Mouse (Mus musculus) embryonic facial prominence, embryonic 13.5 days (tissue): ENCODE results near the gene 4930539E08Rik. TPM values are rescaled to one million over a fixed set of nuclear protein-coding genes. Genes with fewer than 3 reads are reported as not detected.

Source experiments
- ATAC-seq: fragments of 200-750 bp; cut with Nextera tagmentation; 2 replicates; pipeline ENCODE4 v1.8.0; 2017; ENCODE audit warnings: low read depth; ENCODE audit not compliant: insufficient number of reproducible peaks, insufficient read depth, low FRiP score, low TSS enrichment
- H3K27ac ChIP-seq: fragments of 300-500 bp; sonication (generic); 2 replicates; pipeline ENCODE4 v1.5.1; 2015; ENCODE audit warnings: moderate library complexity, mild to moderate bottlenecking, inconsistent platforms
- H3K27me3 ChIP-seq: fragments of 300-500 bp; sonication (generic); 2 replicates; pipeline ENCODE4 v1.6.1; 2015; ENCODE audit warnings: mild to moderate bottlenecking, inconsistent platforms
- H3K36me3 ChIP-seq: fragments of 300-500 bp; sonication (generic); 2 replicates; pipeline ENCODE4 v1.6.1; 2015; ENCODE audit warnings: mild to moderate bottlenecking, inconsistent platforms
- H3K4me1 ChIP-seq: fragments of 300-500 bp; sonication (generic); 2 replicates; pipeline ENCODE4 v1.6.1; 2015; ENCODE audit warnings: inconsistent platforms
- H3K4me2 ChIP-seq: fragments of 300-500 bp; sonication (generic); 2 replicates; pipeline ENCODE4 v1.6.1; 2015; ENCODE audit warnings: moderate library complexity, mild to moderate bottlenecking, inconsistent platforms
- H3K4me3 ChIP-seq: fragments of 300-500 bp; sonication (generic); 2 replicates; pipeline ENCODE4 v1.5.1; 2015; ENCODE audit warnings: mild to moderate bottlenecking, inconsistent platforms
- H3K9ac ChIP-seq: fragments of 300-500 bp; sonication (generic); 2 replicates; pipeline ENCODE4 v1.6.1; 2015; ENCODE audit warnings: mild to moderate bottlenecking, inconsistent platforms
- H3K9me3 ChIP-seq: fragments of 300-500 bp; sonication (generic); 2 replicates; pipeline ENCODE4 v1.6.1; 2016; ENCODE audit warnings: inconsistent platforms
- WGBS: fragments of 180-500 bp; shearing (Covaris S2); methylation state at CpG from one replicate; pipeline ENCODE4 v1.1.7; 2015; ENCODE audit warnings: mixed read lengths; 5-methylcytosine and 5-hydroxymethylcytosine counted together
- polyA plus RNA-seq: library from polyadenylated mRNA; unstranded; fragments of >200 nt; fragmentation: Nextera tagmentation; extraction: Ambion mirVana; gene quantifications from 2 replicates; pipeline ENCODE4 v1.2.1, GENCODE M21; 2015

The 4930539E08Rik gene
- polyA plus RNA-seq, 1 experiment from 2014 or later, result 0.41 TPM

DNA sequence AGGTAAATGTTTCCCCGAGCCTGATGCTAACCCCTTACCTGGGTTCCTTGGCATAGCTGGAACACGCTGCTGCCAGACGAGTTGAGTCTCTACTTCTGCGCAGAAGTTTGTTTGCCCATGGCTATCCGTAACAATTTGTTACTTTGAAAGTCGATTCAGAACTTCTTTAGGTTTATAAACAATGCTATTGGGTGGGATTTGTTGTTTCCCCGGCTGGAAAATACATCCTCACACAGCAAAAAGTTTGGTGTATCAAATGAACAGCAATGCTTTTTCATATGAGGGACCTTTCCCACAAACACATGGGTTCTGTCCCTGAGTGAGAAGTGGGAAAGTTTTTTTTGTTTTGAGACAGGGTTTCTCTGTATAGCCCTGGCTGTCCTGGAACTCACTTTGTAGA is 28.6 kb upstream of the 4930539E08Rik start, which contains the start of gene Pxt1:
Gene Pxt1 (minus strand): TSS at position 101 of the 400 bp plus-strand sequence.
- Histone ChIP-seq H3K4me2 (no peak within 1 kb of the TSS), H3K36me3 (no peaks in the 10 kb centered on the region), H3K4me1 (no peaks in the 10 kb centered on the region), H3K27me3 (no peaks in the 10 kb centered on the region), H3K4me3 (no peak within 1 kb of the TSS), H3K27ac (no peak within 1 kb of the TSS), H3K9ac (no peak within 1 kb of the TSS), H3K9me3 (0 out of 2 replicates have a peak, but pooled peaks cover 8% of the 10 kb centered on the region)
- 86% methylated on average over 7 of the region's 7 CpGs for WGBS
- ATAC-seq, result no peak

DNA sequence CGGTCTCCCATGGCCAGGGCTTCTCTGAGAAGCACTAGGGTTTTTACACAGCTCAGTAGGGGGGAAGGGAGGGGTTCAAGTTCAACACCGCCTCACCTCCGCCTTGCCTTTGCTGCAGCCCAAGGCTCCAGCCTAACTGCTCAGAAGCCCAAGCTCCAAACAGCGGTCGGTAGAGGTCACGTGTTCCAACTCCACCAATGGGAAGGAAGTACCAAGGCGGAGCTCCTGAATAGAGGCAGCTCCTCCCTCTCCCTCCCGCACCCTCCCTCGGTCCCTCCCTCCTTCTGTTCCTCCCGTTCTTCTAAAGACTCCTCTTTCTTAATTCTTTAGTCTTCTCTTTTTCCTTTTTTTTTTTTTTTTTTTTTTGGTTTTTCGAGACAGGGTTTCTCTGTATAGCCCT is 27.0 kb upstream of the 4930539E08Rik start:
- H3K36me3 ChIP-seq, result no peaks in the 10 kb centered on the region
- H3K4me2 ChIP-seq, result no peak overlapping the region
- H3K4me3 ChIP-seq, result no peak overlapping the region
- WGBS, result 77% methylated on average over 10 of the region's 11 CpGs
- ATAC-seq, result no peak
- H3K27me3 ChIP-seq, result no peaks in the 10 kb centered on the region
- H3K4me1 ChIP-seq, result no peaks in the 10 kb centered on the region
- H3K9me3 ChIP-seq, result 0 out of 2 replicates have a peak, but pooled peaks cover 4% of the 10 kb centered on the region
- H3K27ac ChIP-seq, result no peak overlapping the region
- H3K9ac ChIP-seq, result no peak overlapping the region

DNA sequence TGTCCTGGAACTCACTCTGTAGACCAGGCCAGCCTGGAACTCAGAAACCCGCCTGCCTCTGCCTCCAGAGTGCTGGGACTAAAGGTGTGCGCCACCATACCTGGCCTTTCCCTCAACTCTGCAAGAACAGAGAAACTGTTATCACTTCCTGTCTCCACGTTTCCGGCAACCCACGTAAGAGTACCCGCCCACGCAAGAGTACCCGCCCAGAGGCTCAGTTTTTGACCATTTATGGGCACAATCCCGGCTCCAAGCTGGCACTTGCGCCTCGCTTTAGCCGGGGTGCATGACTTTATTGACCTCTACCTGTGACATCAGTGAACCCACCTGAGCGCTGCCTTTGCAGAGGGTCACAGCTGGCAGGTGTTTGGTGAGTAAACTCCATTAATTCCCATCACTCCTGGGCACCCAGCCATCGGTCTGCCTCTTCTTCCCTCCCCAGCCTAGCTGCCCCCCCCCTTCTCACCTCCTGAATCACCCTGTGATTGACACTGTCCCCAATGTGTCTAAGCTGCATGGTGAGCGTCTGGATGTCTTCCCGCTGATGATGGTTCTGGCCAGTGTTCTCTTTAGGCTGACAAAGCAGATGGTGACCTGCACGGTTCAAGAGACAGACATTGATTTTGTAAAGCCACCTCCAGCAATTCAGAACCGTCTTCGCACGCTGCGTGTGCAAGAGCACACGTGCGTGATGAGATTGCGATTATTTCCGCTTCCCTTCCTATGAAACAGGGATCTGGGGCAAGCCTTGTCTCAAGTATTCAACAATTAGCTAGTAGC is 25.8 kb upstream of the 4930539E08Rik start:
- H3K27me3 ChIP-seq, result no peaks in the 10 kb centered on the region
- 93% methylated on average over 25 of the region's 25 CpGs for WGBS

DNA sequence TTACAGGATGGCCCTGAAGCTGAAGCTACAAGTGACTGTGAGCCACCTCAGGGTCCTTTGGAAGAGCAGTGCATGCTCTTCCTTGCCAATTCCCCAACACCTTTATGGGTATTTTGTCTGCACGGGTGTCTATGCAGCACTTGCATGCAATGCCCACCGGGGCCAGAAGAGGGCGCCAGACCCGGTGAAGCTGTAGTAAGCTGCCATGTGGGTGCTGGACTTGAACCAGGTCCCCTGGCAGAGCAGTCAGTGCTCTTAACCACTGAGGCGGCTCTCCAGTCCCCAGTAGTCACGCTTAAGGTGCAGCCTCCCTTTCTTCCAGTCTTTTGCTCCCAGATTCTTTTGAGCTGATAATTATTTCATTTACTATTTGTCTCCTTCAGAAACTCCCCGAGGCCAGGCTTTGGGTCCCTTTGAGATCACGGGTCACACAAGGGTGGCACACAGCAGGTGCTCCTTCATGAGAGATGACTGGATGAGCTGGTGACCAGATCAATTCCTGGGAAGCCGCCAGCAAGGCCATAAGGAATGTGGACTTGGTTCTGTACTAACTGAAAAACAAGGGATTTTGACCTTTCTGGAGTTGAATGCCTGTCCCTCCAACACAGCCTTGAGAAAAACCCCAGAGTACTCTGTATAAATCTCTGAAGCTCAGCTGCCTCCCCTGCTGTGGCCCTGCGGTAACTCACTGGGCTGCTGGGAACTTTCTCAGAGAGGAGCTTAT is 21.7 kb upstream of the 4930539E08Rik start:
- Histone ChIP-seq H3K9ac (no peak overlapping the region), H3K9me3 (0 out of 2 replicates have a peak, but pooled peaks cover 1% of the 10 kb centered on the region), H3K4me2 (no peak overlapping the region), H3K27me3 (no peaks in the 10 kb centered on the region), H3K4me1 (no peaks in the 10 kb centered on the region), H3K27ac (no peak overlapping the region), H3K36me3 (no peaks in the 10 kb centered on the region), H3K4me3 (no peak overlapping the region)
- 79% methylated on average over 10 of the region's 10 CpGs for WGBS
- no peak for ATAC-seq

More for the DNA sequence above, 25.8 kb upstream of the 4930539E08Rik start:
- H3K9me3 ChIP-seq, result 0 out of 2 replicates have a peak, but pooled peaks cover 4% of the 10 kb centered on the region
- ATAC-seq, result no peak
- H3K36me3 ChIP-seq, result no peaks in the 10 kb centered on the region
- no peak overlapping the region for H3K4me3 ChIP-seq
- no peaks in the 10 kb centered on the region for H3K4me1 ChIP-seq
- H3K27ac ChIP-seq, result no peak overlapping the region
- H3K9ac ChIP-seq, result no peak overlapping the region
- H3K4me2 ChIP-seq, result no peak overlapping the region

DNA sequence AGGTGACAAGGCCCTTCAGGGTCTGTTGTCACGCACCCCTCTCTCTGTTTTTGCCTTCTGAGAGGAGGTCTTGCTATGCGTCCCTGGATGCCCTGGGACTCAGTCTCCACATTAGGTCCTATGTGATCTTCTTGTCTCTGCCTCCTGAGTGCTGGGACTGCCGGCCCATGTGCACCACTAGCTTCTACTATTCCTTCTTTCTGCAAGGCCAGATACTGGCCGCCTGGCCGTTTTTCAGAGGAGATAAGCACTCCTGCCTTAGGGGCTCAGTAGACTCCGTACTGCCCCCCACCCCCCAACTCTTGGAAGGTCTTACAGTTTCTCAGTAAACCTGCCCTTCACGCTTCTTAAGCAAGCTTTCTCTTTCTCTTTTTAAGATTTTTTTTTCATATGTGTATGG is 21.0 kb upstream of the 4930539E08Rik start:
- Histone ChIP-seq H3K9me3 (no peaks in the 10 kb centered on the region), H3K27ac (no peak overlapping the region), H3K9ac (no peak overlapping the region), H3K27me3 (no peaks in the 10 kb centered on the region), H3K36me3 (no peaks in the 10 kb centered on the region), H3K4me3 (no peak overlapping the region), H3K4me1 (no peaks in the 10 kb centered on the region), H3K4me2 (no peak overlapping the region)
- no peak for ATAC-seq
- WGBS, result 90% methylated on average over 7 of the region's 7 CpGs

DNA sequence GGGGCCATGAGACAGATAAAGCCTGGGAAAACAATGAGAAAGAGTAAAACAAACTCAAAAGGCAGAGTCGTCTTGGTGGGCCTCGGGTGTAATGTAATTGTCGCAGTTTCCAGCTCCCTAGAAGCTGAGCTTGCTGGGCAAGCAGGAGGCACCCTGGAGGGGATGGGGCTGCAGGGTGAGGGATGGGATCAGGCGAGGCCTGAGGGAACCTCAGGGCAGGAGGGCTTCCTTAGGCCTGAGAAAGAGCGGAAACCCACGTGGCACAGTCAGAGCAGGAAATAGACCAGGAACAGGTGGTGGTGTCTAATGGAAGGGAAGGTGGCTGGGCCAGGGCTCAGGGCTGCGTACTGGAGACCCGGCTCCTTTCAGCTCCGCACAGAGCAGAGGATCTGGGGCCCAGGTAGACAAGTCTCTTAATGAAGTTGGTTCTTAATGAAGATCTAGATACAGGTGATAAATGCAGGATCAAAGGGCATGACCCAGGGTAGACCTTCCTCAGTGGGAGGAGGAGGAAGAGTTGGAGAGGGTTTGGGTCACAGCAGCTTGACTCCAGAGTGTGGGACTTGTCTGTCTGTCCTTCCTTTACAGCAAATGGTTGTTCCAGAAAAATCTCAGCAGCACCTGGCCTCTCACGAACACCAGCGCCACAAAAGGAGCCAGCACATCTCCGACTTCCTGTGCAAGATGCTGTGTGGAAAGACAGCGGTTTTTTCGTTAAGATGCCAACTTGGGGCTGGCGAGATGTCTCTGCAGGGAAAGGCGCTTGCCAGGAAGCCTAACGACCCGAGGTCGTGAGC is 19.2 kb upstream of the 4930539E08Rik start:
- H3K9ac ChIP-seq, result no peak overlapping the region
- H3K9me3 ChIP-seq, result no peaks in the 10 kb centered on the region
- H3K27ac ChIP-seq, result no peak overlapping the region
- ATAC-seq, result no peak
- no peak overlapping the region for H3K4me2 ChIP-seq
- no peak overlapping the region for H3K4me3 ChIP-seq
- WGBS, result 72% methylated on average over 19 of the region's 19 CpGs
- H3K27me3 ChIP-seq, result no peaks in the 10 kb centered on the region
- H3K4me1 ChIP-seq, result peaks cover 10% of the 10 kb centered on the region
- H3K36me3 ChIP-seq, result no peaks in the 10 kb centered on the region

DNA sequence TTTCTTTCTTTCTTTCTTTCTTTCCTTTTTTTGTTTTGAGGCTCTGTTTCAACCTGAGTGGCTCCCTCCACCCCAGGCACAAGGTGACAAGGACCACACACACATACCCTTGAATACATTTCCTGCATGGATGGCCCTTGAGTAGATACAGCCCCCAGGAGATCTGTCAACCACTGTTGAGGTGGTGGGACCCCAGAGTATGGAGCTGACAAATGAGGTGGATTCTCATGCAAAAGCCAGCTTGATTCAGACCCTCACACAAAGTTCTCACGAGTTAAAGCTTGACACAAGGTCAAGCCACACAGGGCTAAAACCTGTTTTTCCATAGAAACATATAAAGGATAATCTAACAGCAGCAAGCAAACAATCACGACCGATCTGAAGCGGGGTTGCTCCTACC is 17.1 kb upstream of the 4930539E08Rik start:
- Histone ChIP-seq H3K9me3 (no peaks in the 10 kb centered on the region), H3K36me3 (no peaks in the 10 kb centered on the region), H3K4me2 (no peak overlapping the region), H3K9ac (no peak overlapping the region), H3K27ac (no peak overlapping the region), H3K4me1 (peaks cover 10% of the 10 kb centered on the region), H3K4me3 (no peak overlapping the region), H3K27me3 (no peaks in the 10 kb centered on the region)
- ATAC-seq, result no peak
- WGBS, result 91% methylated on average over 4 of the region's 4 CpGs

DNA sequence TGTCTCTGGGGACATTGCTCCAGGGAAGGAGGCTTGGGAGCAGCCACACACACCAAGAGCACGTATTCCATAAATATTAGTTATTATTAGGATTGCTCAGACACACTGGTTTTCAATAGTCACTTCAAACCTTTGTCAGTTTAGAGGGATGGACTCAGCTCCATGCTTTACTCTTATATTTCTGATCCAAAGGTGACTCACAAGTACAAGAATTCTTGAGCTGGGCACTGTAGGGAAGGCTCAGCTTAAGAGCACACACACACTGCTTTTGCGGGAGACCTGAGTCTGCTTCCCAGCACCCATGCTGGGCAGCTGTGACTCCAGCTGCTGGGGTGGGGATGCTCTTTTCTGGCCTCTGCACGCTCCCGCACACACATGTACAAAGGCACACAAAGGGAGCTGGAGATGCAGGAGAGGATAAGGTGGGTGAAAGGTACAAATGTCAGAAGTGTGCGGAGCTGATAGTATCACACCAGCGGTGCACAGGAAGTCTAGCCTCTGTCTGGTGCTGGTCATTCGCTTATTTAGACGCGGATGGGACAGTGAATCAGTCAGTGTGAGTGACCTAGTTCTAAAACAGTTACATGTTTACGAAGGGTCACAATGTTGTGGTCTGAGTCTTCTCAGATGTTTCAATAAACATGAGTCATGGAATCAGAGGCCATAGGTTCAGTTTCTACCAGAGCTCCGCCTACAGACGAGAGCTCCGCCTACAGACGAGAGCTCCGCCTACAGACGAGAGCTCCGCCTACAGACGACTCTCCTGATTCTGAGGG is 16.5 kb upstream of the 4930539E08Rik start:
- H3K9me3 ChIP-seq, result no peaks in the 10 kb centered on the region
- H3K27ac ChIP-seq, result peak overlapping the region; percentile 88; the same call in 1 of the 2 replicates
- H3K4me1 ChIP-seq, result peaks cover 10% of the 10 kb centered on the region
- H3K27me3 ChIP-seq, result no peaks in the 10 kb centered on the region
- H3K9ac ChIP-seq, result no peak overlapping the region
- no peak for ATAC-seq
- H3K4me3 ChIP-seq, result no peak overlapping the region
- 92% methylated on average over 18 of the region's 18 CpGs for WGBS
- no peaks in the 10 kb centered on the region for H3K36me3 ChIP-seq
- no peak overlapping the region for H3K4me2 ChIP-seq

DNA sequence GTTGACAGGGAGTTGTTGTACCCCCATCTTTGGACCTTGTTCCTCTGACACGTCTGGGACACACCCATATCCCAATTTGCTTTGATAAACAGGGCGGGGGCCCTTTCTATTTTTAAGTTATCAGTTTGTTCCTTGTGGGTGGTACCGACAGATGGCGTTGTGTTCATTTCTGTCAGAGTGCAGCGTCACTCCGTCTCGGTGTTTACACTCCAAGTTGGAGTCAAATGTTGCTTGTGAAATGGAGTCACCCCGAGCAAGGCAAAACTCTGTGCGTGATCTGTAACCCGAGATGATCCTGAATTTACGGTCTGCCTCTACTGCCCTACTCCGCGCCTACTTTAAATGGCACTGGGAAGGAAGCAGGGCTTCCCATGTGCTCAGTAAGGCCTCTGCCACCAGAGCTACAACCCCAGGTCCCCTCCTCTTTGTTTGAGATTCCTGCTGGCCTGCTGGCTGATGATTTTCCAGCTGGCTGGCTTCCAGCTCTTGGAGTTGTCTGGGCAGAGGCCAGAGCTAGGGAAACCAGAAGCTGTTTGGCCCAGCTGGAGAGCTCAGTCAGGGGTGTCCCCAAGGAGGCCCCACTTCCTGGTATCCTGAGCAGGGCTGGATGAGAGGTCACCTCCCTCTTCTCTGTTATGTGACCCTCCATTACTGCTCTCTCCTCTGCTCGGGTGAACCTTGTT is 15.4 kb upstream of the 4930539E08Rik start:
- Histone ChIP-seq H3K9me3 (no peaks in the 10 kb centered on the region), H3K27ac (peak overlapping the region; percentile 88), H3K36me3 (no peaks in the 10 kb centered on the region), H3K9ac (peak overlapping the region; percentile 51; the same call in 1 of the 2 replicates), H3K4me3 (no peak overlapping the region), H3K27me3 (no peaks in the 10 kb centered on the region), H3K4me2 (peak overlapping the region; percentile 30), H3K4me1 (peaks cover 14% of the 10 kb centered on the region)
- 19% methylated on average over 14 of the region's 14 CpGs for WGBS
- peak; percentile 87 for ATAC-seq

DNA sequence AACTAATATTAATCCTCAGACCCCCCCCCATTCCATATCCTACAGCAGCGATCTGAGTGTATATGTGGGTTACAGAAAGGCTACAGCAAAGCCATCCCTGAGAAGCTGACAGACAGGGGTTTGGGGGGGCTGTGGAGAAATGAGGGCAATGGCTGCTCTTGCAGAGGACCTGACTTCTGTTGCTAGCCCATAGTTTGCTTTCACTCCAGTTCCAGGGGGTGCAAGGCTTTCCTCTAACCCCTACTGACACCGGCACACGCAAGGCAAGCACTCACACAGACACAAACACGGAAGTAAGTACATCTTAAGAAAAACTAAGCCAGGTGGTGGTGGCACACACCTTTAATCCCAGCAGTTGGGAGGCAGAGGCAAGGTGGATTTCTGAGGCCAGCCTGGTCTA is 14.2 kb upstream of the 4930539E08Rik start:
- Histone ChIP-seq H3K36me3 (no peaks in the 10 kb centered on the region), H3K27me3 (no peaks in the 10 kb centered on the region), H3K9ac (no peak overlapping the region), H3K27ac (no peak overlapping the region), H3K4me2 (no peak overlapping the region), H3K9me3 (no peaks in the 10 kb centered on the region), H3K4me3 (no peak overlapping the region), H3K4me1 (peaks cover 14% of the 10 kb centered on the region)
- 88% methylated on average over 4 of the region's 4 CpGs for WGBS
- ATAC-seq, result no peak
